Mouse (Mus musculus) spleen, adult 2 months (tissue): Measurements from ENCODE around the gene Metrnl. TPM values are rescaled to one million over a fixed set of nuclear protein-coding genes. Genes with fewer than 3 reads are reported as not detected.

Experiments
- DNase-seq, 2 experiments: peaks; one replicate each; pipeline versions ENCODE4 v3.0.0 to v3.0.0-alpha.2; 2012 to 2021; ENCODE audit warnings: low spot score in 2 of 2, low read depth in 1 of 2
- H3K27ac ChIP-seq: fragments of 200-500 bp; 2 replicates; pipeline ENCODE4 v1.5.1; 2012; ENCODE audit warnings: low read length, inconsistent platforms; ENCODE audit not compliant: insufficient read depth
- H3K27me3 ChIP-seq: fragments of 200-500 bp; 2 replicates; pipeline ENCODE4 v1.6.1; 2012; ENCODE audit warnings: mild to moderate bottlenecking, moderate library complexity, low read length, inconsistent platforms; ENCODE audit not compliant: control insufficient read depth, insufficient read depth
- H3K36me3 ChIP-seq: fragments of 200-500 bp; 2 replicates; pipeline ENCODE4 v1.6.1; 2012; ENCODE audit warnings: mild to moderate bottlenecking, low read length, inconsistent platforms; ENCODE audit not compliant: control insufficient read depth, insufficient read depth
- H3K4me1 ChIP-seq: fragments of 200-500 bp; 2 replicates; pipeline ENCODE4 v1.6.1; 2011; ENCODE audit warnings: inconsistent platforms; ENCODE audit not compliant: control insufficient read depth, insufficient read depth, insufficient read length
- H3K4me3 ChIP-seq: fragments of 200-500 bp; 2 replicates; pipeline ENCODE4 v1.5.1; 2011; ENCODE audit warnings: mild to moderate bottlenecking, inconsistent platforms; ENCODE audit not compliant: insufficient read depth, insufficient read length; ENCODE audit errors: extremely low read depth
- CTCF ChIP-seq: fragments of 200-500 bp; IDR thresholded peaks from 2 replicates; pipeline ENCODE4 v1.5.1; 2011; ENCODE audit warnings: mild to moderate bottlenecking, inconsistent platforms; ENCODE audit not compliant: insufficient read depth, insufficient read length, insufficient replicate concordance; ENCODE audit errors: extremely low read depth
- POLR2A ChIP-seq: fragments of 200-500 bp; IDR thresholded peaks from 2 replicates; pipeline ENCODE4 v1.6.1; 2011; ENCODE audit warnings: low read depth, low read length, inconsistent platforms
- WGBS: fragments of 180-500 bp; shearing (Covaris S2); methylation state at CpG from one replicate; pipeline ENCODE4 v1.1.7; 2018; 5-methylcytosine and 5-hydroxymethylcytosine counted together
- polyA plus RNA-seq: library from polyadenylated mRNA; depleted of rRNA; stranded (reverse); fragments of >200 nt; gene quantifications from 2 replicates; pipeline ENCODE4 v1.2.3, GENCODE M21; 2012

The Metrnl gene
- polyA plus RNA-seq, 1 experiment, result 13.3 TPM

DNA sequence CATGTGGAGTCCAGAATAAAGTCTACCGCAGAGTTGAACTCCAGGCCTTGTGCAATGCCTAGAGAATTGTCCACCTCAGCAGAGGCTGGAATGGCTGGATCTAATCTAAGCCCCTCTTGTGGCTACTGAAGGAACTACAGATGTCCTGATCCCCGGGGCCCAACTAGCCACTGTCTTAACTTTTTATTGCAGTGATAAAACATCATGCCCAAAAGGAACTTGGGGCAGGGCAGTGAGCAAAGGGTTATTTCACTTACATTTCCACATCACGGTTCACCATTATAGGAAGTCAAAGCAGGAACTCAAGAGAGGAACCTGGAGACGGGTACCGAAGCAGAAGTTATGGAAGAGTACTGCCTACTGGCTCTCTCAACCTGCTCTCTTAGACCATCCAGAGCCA is 20.6 kb upstream of the Metrnl start:
- DNase-seq, result no peak
- Histone ChIP-seq H3K36me3 (no peaks in the 10 kb centered on the region), H3K4me3 (no peak overlapping the region), H3K27me3 (no peaks in the 10 kb centered on the region), H3K4me1 (no peaks in the 10 kb centered on the region), H3K27ac (no peak overlapping the region)
- 54% methylated on average over 5 of the region's 5 CpGs for WGBS
- TF ChIP-seq POLR2A (no peak), CTCF (no peak)

GRCm38 (mm10) chr11:121683243-121683642 is 18.1 kb upstream of the Metrnl start:
- Histone ChIP-seq H3K36me3 (no peaks in the 10 kb centered on the region), H3K27me3 (no peaks in the 10 kb centered on the region), H3K4me3 (no peak overlapping the region), H3K4me1 (peaks cover 5% of the 10 kb centered on the region; the same call in 1 of the 2 replicates), H3K27ac (no peak overlapping the region)
- DNase-seq, result no peak
- 79% methylated on average over 3 of the region's 3 CpGs for WGBS
- TF ChIP-seq POLR2A (no peak), CTCF (no peak)

DNA sequence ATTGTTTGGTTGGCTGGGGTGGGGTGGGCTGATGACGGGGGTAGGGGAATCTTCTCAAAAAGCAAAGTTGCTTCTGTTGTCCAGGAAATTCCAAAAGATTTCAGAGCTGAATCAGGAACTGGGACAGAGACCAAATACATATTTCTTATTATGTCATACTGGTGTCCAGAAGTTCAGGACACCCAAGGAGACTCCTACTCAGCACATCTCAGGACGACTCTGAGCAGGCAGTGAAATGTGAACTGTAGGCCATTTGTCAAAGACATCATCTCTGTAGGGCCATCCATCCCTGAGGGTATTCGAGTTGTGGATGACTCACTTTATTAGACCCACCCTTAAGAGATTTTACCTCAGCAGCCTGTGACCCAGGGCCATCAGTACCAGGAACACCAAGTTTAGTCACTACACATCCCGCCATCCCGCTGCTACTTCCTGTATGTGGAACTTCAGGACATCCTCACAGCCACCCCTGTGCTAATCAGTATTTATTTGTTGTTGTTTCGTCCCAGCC is 15.8 kb upstream of the Metrnl start:
- Histone ChIP-seq H3K4me1 (peaks cover 5% of the 10 kb centered on the region; the same call in 1 of the 2 replicates), H3K4me3 (no peak overlapping the region), H3K27me3 (no peaks in the 10 kb centered on the region), H3K27ac (no peak overlapping the region), H3K36me3 (no peaks in the 10 kb centered on the region)
- TF ChIP-seq CTCF (no peak), POLR2A (no peak)
- WGBS, result 83% methylated on average over 6 of the region's 6 CpGs
- DNase-seq, result no peak

GRCm38 (mm10) chr11:121686091-121686490 is 15.3 kb upstream of the Metrnl start:
- Histone ChIP-seq H3K27ac (no peak overlapping the region), H3K36me3 (no peaks in the 10 kb centered on the region), H3K4me1 (peaks cover 5% of the 10 kb centered on the region; the same call in 1 of the 2 replicates), H3K27me3 (no peaks in the 10 kb centered on the region), H3K4me3 (no peak overlapping the region)
- 76% methylated on average over 4 of the region's 4 CpGs for WGBS
- TF ChIP-seq POLR2A (no peak), CTCF (no peak)
- DNase-seq, result no peak

DNA sequence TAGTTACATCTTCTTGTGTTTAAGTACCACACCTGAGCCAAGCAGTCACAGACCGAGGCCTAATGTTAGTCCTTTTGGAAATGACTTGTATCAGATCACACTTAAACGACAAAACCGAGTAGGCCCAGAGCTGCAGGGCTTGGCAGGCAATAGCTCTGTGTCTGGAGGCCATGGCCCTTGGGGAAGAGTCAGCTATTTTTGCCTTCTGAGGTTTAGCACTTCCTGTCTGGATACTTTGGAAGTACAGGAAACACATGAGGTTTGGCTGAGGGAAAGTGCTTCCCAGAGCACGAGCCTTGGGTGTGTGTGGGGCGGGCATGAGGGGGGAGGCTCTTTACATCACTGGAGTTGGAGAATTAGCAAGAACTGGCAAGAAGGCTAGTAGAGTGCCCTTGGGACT is 14.7 kb upstream of the Metrnl start:
- 57% methylated on average over 5 of the region's 5 CpGs for WGBS
- H3K27me3 ChIP-seq, result no peaks in the 10 kb centered on the region

DNA sequence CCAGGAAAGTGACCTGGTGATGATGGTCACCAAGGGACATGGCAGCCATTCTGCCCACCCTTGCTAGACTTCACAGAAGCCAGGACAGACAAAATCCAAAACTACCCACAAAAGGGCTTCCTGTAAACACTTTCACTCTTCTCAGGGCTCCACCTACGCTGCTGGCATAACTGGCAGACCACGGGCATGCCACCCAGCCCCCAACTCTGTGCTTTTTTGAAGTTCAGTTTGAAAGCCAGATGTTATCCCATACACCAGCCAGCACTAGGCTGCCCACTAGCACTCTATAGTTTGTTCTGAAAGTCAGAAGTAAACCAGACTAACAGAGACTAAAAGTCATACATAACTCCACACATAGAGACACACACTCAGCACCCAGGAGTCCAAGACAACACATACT is 13.3 kb upstream of the Metrnl start:
- TF ChIP-seq CTCF, result no peak
- TF ChIP-seq POLR2A, result no peak
- no peak overlapping the region for H3K4me3 ChIP-seq
- peaks cover 5% of the 10 kb centered on the region; the same call in 1 of the 2 replicates for H3K4me1 ChIP-seq
- no peaks in the 10 kb centered on the region for H3K27me3 ChIP-seq
- no peak overlapping the region for H3K27ac ChIP-seq
- H3K36me3 ChIP-seq, result no peaks in the 10 kb centered on the region
- WGBS, result 15% methylated on average over 2 of the region's 2 CpGs
- no peak for DNase-seq

More for the DNA sequence above, 14.7 kb upstream of the Metrnl start:
- Histone ChIP-seq H3K4me1 (peaks cover 5% of the 10 kb centered on the region; the same call in 1 of the 2 replicates), H3K27ac (no peak overlapping the region), H3K36me3 (no peaks in the 10 kb centered on the region), H3K4me3 (no peak overlapping the region)
- TF ChIP-seq CTCF, result no peak
- TF ChIP-seq POLR2A, result no peak
- DNase-seq, result no peak

DNA sequence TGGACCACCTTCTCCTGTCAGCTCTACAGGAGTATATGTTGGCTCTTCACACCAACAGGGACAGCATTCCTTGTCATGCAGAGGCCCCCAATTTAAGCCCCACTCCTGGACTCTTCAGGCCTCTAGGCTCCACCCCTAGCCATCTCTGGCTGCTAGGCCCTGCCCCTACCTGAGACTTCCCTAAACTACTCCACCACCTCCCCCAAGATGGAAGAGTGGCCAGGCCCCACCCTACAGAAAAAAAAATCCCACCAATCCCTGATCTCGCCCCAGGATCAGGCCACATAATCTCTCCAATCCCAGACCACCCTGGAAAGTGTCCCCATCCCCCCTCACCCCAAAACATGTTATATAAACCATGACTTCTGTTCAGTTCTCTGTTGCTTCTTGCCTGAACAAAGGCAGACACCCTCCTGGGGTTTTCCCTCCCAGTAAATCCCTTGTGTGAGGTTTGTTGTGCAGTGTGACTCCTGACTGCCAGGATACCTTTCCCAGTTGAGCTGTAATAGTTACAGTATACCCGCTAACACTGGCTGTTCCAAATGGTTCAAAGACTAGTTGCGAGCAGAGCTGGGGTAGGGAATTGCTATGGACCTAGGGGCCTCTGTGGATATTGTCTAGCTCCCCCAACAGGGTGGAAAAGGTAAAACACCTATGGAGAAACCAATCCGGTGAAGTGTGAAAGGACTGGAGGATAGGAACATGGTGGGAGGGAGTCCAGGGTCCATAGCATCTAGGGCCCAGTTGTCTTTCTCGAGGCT is 5.9 kb upstream of the Metrnl start:
- H3K36me3 ChIP-seq, result no peaks in the 10 kb centered on the region
- TF ChIP-seq CTCF (no peak), POLR2A (no peak)
- DNase-seq, result no peak
- H3K27me3 ChIP-seq, result no peaks in the 10 kb centered on the region
- H3K27ac ChIP-seq, result no peak overlapping the region
- H3K4me1 ChIP-seq, result no peaks in the 10 kb centered on the region; the same call in 1 of the 2 replicates
- WGBS, result 86% methylated on average over 5 of the region's 5 CpGs
- no peak overlapping the region for H3K4me3 ChIP-seq
